Mouse (Mus musculus) ES-Bruce4 (cell line): ENCODE measurements around the gene Etv6.

Experiments
- CTCF ChIP-seq: IDR thresholded peaks from one replicate; pipeline ENCODE4 v1.8.1; 2011; ENCODE audit warnings: low read depth, low read length
- EP300 ChIP-seq: IDR thresholded peaks from 2 replicates; pipeline ENCODE4 v1.6.1; 2011; ENCODE audit warnings: low read depth, low read length; ENCODE audit not compliant: insufficient read depth
- POLR2A ChIP-seq: IDR thresholded peaks from one replicate; pipeline ENCODE4 v1.8.1; 2011; ENCODE audit warnings: low read length; ENCODE audit not compliant: insufficient read depth

DNA sequence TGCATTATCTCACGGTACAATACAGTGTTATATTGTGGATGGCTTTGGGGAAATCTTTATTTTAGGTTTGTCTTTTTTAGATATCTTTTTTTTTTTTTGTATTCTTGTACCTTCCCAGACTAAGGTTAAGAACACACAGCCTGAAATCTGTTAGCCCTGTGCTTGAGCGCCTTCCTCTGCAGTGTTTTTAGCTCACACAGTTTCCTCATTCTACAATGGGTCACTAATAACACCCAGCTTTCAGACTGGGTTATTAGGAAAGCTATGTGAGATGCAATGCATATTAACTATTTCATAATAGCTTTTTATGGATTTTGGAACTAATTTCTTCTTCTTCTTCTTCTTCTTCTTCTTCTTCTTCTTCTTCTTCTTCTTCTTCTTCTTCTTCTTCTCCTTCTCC lies 44.1 kb downstream of the Etv6 start:
- TF ChIP-seq CTCF = no peak
- no peak for TF ChIP-seq EP300
- TF ChIP-seq POLR2A = no peak
